Mouse (Mus musculus) lung, embryonic 14.5 days (tissue): ENCODE measurements around the gene Eif2ak2. TPM values are rescaled to one million over a fixed set of nuclear protein-coding genes. Genes with fewer than 3 reads are reported as not detected.
A peak's percentile ranks its signal among the peaks of the same experiment; 100 is the strongest.

ENCODE experiments used
- ATAC-seq: fragments of 200-750 bp; cut with Nextera tagmentation; 2 replicates; pipeline ENCODE4 v1.8.0; 2017; ENCODE audit warnings: mild to moderate bottlenecking, moderate TSS enrichment, moderate library complexity; ENCODE audit not compliant: insufficient read depth
- DNase-seq: peaks from one replicate; pipeline ENCODE4 v3.0.0-alpha.2; 2015
- H3K27ac ChIP-seq: fragments of 300-500 bp; sonication (generic); 2 replicates; pipeline ENCODE4 v1.5.1; 2014; ENCODE audit warnings: low read depth, mild to moderate bottlenecking, moderate library complexity
- H3K27me3 ChIP-seq: fragments of 300-500 bp; sonication (generic); 2 replicates; pipeline ENCODE4 v1.6.1; 2014; ENCODE audit warnings: low read length, control low read depth; ENCODE audit not compliant: insufficient read depth
- H3K36me3 ChIP-seq: fragments of 300-500 bp; sonication (generic); 2 replicates; pipeline ENCODE4 v1.6.1; 2014; ENCODE audit warnings: control low read depth; ENCODE audit not compliant: insufficient read depth
- H3K4me1 ChIP-seq: fragments of 300-500 bp; sonication (generic); 2 replicates; pipeline ENCODE4 v1.6.1; 2014; ENCODE audit warnings: antibody characterized with exemption, control low read depth; ENCODE audit not compliant: insufficient read depth
- H3K4me2 ChIP-seq: fragments of 300-500 bp; sonication (generic); 2 replicates; pipeline ENCODE4 v1.6.1; 2014; ENCODE audit warnings: mild to moderate bottlenecking
- H3K4me3 ChIP-seq: fragments of 300-500 bp; sonication (generic); 2 replicates; pipeline ENCODE4 v1.5.1; 2014; ENCODE audit warnings: low read depth, low read length
- H3K9ac ChIP-seq: fragments of 300-500 bp; sonication (generic); 2 replicates; pipeline ENCODE4 v1.6.1; 2014
- H3K9me3 ChIP-seq: fragments of 300-500 bp; sonication (generic); 2 replicates; pipeline ENCODE4 v1.6.1; 2016; ENCODE audit warnings: low read depth, low read length, control low read depth
- CTCF ChIP-seq: IDR thresholded peaks from 2 replicates; pipeline ENCODE4 v1.5.1; 2016; ENCODE audit warnings: antibody characterized with exemption, low read depth
- WGBS: fragments of 180-500 bp; shearing (Covaris S2); extraction: QIAGEN DNeasy Blood & Tissue Kit; methylation state at CpG from one replicate; pipeline ENCODE4 v1.1.7; 2014; 5-methylcytosine and 5-hydroxymethylcytosine counted together
- polyA plus RNA-seq: library from polyadenylated mRNA; unstranded; fragments of >200 nt; fragmentation: Nextera tagmentation; extraction: Ambion mirVana; gene quantifications from 2 replicates; pipeline ENCODE4 v1.2.1, GENCODE M21; 2014

Eif2ak2 gene
- polyA plus RNA-seq, 1 experiment from 2014 or later: 8.4 TPM

GRCm38 (mm10) chr17:78885286-78886065 lies 3.1 kb upstream of the Eif2ak2 start:
- TF ChIP-seq CTCF: no peak
- H3K27me3 ChIP-seq: no peaks in the 10 kb centered on the region
- no peak overlapping the region for H3K9ac ChIP-seq
- H3K27ac ChIP-seq: no peak overlapping the region
- H3K4me2 ChIP-seq: no peak overlapping the region
- WGBS: 76% methylated on average over 5 of the region's 5 CpGs
- no peak overlapping the region for H3K4me3 ChIP-seq
- peaks cover 3% of the 10 kb centered on the region for H3K4me1 ChIP-seq
- H3K9me3 ChIP-seq: no peaks in the 10 kb centered on the region
- H3K36me3 ChIP-seq: no peaks in the 10 kb centered on the region
- no peak for ATAC-seq
- DNase-seq: no peak

- Histone ChIP-seq H3K9ac (no peak overlapping the region), H3K4me2 (no peak overlapping the region; the same call in 1 of the 2 replicates), H3K4me1 (peaks cover 3% of the 10 kb centered on the region), H3K27ac (no peak overlapping the region), H3K9me3 (no peaks in the 10 kb centered on the region), H3K36me3 (no peaks in the 10 kb centered on the region), H3K27me3 (no peaks in the 10 kb centered on the region), H3K4me3 (peak overlapping the region; percentile 61; the same call in 1 of the 2 replicates)
- WGBS: 89% methylated on average over 4 of the region's 4 CpGs
- TF ChIP-seq CTCF: no peak
- ATAC-seq (no peak), DNase-seq (no peak)
Measured at GRCm38 (mm10) chr17:78883291-78883690, 918 bp upstream of the Eif2ak2 start.

- Histone ChIP-seq H3K27ac (peak overlapping the region; percentile 77), H3K4me2 (peak overlapping the region; percentile 68), H3K27me3 (no peaks in the 10 kb centered on the region), H3K4me3 (peak overlapping the region; percentile 61), H3K9ac (peak overlapping the region; percentile 78), H3K9me3 (no peaks in the 10 kb centered on the region), H3K4me1 (peaks cover 3% of the 10 kb centered on the region), H3K36me3 (peaks cover 6% of the 10 kb centered on the region)
- no peak for TF ChIP-seq CTCF
- 13% methylated on average over 7 of the region's 7 CpGs for WGBS
- ATAC-seq (peak; percentile 67), DNase-seq (peak; percentile 57)
Measured at GRCm38 (mm10) chr17:78881878-78882304, 482 bp downstream of the Eif2ak2 start.

DNA sequence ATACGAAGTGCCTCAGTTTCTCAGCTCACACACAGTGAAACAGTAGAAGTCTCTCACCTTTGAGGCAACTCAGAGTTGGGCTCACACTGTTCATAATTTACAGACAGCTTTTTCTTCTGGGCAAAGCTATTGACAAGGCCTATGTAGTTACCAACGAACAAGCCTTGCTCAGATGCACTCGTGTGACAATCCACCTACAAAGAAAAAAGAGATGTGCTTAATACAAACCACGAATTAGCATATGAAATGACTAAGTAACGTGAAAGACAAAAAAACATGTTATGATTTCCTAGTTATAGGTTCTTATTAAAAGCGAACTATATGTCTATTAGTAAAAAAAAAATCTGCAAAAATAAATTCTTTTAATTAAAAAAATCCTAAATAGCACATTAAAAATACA lies 8.5 kb downstream of the Eif2ak2 start:
- DNase-seq: no peak
- no peaks in the 10 kb centered on the region for H3K9me3 ChIP-seq
- no peaks in the 10 kb centered on the region for H3K27me3 ChIP-seq
- TF ChIP-seq CTCF: no peak
- H3K9ac ChIP-seq: no peak overlapping the region
- peaks cover 20% of the 10 kb centered on the region for H3K36me3 ChIP-seq
- no peak overlapping the region for H3K4me2 ChIP-seq
- no peak overlapping the region for H3K27ac ChIP-seq
- no peaks in the 10 kb centered on the region for H3K4me1 ChIP-seq
- H3K4me3 ChIP-seq: no peak overlapping the region
- WGBS: 89% methylated on average over 6 of the region's 6 CpGs
- ATAC-seq: no peak

DNA sequence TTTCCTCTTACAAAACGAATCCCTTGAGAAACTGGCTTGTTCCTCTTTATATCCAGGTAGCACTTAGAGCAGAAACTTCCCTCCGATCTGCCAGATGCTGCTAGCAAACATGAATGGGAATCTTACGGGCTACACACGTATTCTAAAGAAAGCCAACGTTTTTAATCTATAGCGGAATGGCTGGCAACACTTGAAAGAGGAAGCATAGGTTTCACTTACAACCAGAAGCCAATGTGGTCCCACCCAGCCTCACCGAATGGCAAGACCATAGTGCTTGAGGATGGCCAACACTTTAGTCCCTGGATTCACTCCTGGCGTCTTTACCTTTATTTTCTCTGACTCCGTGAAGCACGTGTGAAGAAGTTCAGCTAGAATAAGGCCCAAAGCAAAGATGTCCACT lies 26.1 kb downstream of the Eif2ak2 start:
- H3K27ac ChIP-seq: no peak overlapping the region
- H3K4me1 ChIP-seq: no peaks in the 10 kb centered on the region
- ATAC-seq (no peak), DNase-seq (no peak)
- H3K27me3 ChIP-seq: no peaks in the 10 kb centered on the region
- TF ChIP-seq CTCF: no peak
- no peak overlapping the region for H3K4me2 ChIP-seq
- H3K9ac ChIP-seq: no peak overlapping the region
- H3K9me3 ChIP-seq: no peaks in the 10 kb centered on the region
- H3K36me3 ChIP-seq: peaks cover 20% of the 10 kb centered on the region; the same call in 1 of the 2 replicates
- no peak overlapping the region for H3K4me3 ChIP-seq
- 85% methylated on average over 10 of the region's 10 CpGs for WGBS

DNA sequence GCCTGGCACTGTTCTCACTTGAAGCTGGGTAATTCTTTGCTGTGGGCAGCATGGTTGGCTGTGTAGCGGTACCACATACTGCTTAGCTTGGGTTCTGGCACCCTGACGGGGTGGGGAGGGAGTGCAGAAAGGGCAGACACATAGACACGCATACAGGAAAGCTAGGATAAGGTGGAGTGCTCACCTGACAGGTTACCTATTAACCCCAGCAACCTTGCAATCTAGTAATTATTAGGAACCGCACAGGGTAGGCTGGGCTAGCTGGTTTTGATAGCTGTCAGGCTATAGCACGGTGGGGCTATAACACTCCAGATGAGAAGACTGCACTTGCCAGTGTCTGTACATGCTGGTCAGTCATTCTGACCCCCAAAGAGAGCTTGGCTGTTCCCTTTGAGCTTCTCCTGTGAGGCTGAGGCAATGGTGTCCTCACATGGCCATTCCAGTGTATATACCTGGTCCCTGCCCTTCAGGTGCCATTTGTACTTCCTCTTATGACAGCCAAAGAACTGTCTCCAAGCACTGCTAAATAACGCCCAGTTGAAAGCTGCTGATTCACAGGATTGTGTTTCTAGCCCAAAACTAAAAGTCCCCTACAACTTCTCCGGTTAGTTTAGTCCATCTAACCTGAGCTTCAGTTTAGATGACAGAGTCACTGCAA lies 40.0 kb downstream of the Eif2ak2 start:
- no peak for ATAC-seq
- TF ChIP-seq CTCF: no peak
- Histone ChIP-seq H3K9me3 (no peaks in the 10 kb centered on the region), H3K36me3 (peaks cover 70% of the 10 kb centered on the region), H3K4me2 (no peak overlapping the region), H3K27ac (no peak overlapping the region), H3K9ac (no peak overlapping the region), H3K4me1 (no peaks in the 10 kb centered on the region), H3K4me3 (no peak overlapping the region), H3K27me3 (no peaks in the 10 kb centered on the region)
- no peak for DNase-seq
- WGBS: 90% methylated on average over 7 of the region's 7 CpGs

- ATAC-seq (no peak), DNase-seq (peak; percentile 37)
- Histone ChIP-seq H3K4me3 (peak overlapping the region; percentile 84), H3K9ac (peak overlapping the region; percentile 68), H3K4me1 (no peaks in the 10 kb centered on the region), H3K27me3 (no peaks in the 10 kb centered on the region), H3K9me3 (no peaks in the 10 kb centered on the region), H3K27ac (peak overlapping the region; percentile 86), H3K36me3 (peaks cover 21% of the 10 kb centered on the region), H3K4me2 (peak overlapping the region; percentile 85)
- 27% methylated on average over 2 of the region's 2 CpGs for WGBS
- 0 out of 2 replicates have a peak, but pooled peaks have one; percentile 10 for TF ChIP-seq CTCF
Measured at GRCm38 (mm10) chr17:78836056-78836455, 46.3 kb downstream of the Eif2ak2 start.
